Mouse (Mus musculus) kidney, embryonic 14.5 days (tissue): ENCODE measurements around the gene Pgap2. TPM values are rescaled to one million over a fixed set of nuclear protein-coding genes. Genes with fewer than 3 reads are reported as not detected.

ENCODE experiments used
- ATAC-seq: fragments of 200-750 bp; cut with Nextera tagmentation; 2 replicates; pipeline ENCODE4 v1.8.0; 2017; ENCODE audit warnings: moderate number of reproducible peaks, mild to moderate bottlenecking, moderate TSS enrichment, moderate library complexity; ENCODE audit not compliant: low FRiP score, low TSS enrichment
- H3K27ac ChIP-seq: fragments of 300-500 bp; sonication (generic); 2 replicates; pipeline ENCODE4 v1.5.1; 2014; ENCODE audit warnings: low read depth, mild to moderate bottlenecking, low read length, moderate library complexity, mixed read lengths
- H3K27me3 ChIP-seq: fragments of 300-500 bp; sonication (generic); 2 replicates; pipeline ENCODE4 v1.6.1; 2014; ENCODE audit warnings: mild to moderate bottlenecking, low read length; ENCODE audit not compliant: control insufficient read depth, insufficient read depth
- H3K36me3 ChIP-seq: fragments of 300-500 bp; sonication (generic); 2 replicates; pipeline ENCODE4 v1.6.1; 2014; ENCODE audit warnings: low read length, mixed read lengths; ENCODE audit not compliant: control insufficient read depth, insufficient read depth
- H3K4me1 ChIP-seq: fragments of 300-500 bp; sonication (generic); 2 replicates; pipeline ENCODE4 v1.6.1; 2014; ENCODE audit warnings: low read length, mixed read lengths; ENCODE audit not compliant: control insufficient read depth, insufficient read depth
- H3K4me2 ChIP-seq: fragments of 300-500 bp; sonication (generic); replicated peaks from 2 replicates; pipeline ENCODE4 v1.6.1; 2014; ENCODE audit warnings: low read depth, mild to moderate bottlenecking, low read length
- H3K4me3 ChIP-seq: fragments of 300-500 bp; sonication (generic); 2 replicates; pipeline ENCODE4 v1.5.1; 2014; ENCODE audit warnings: mild to moderate bottlenecking, low read length
- H3K9ac ChIP-seq: fragments of 300-500 bp; sonication (generic); 2 replicates; pipeline ENCODE4 v1.6.1; 2014; ENCODE audit warnings: low read depth, mild to moderate bottlenecking, low read length, moderate library complexity
- H3K9me3 ChIP-seq: fragments of 300-500 bp; sonication (generic); 2 replicates; pipeline ENCODE4 v1.6.1; 2016; ENCODE audit warnings: low read length; ENCODE audit not compliant: control insufficient read depth
- WGBS: fragments of 180-500 bp; shearing (Covaris S2); extraction: QIAGEN DNeasy Blood & Tissue Kit; methylation state at CpG from one replicate; pipeline ENCODE4 v1.1.7; 2014; 5-methylcytosine and 5-hydroxymethylcytosine counted together
- polyA plus RNA-seq: library from polyadenylated mRNA; unstranded; fragments of >200 nt; fragmentation: Nextera tagmentation; extraction: Ambion mirVana; gene quantifications from 2 replicates; pipeline ENCODE4 v1.2.1, GENCODE M21; 2014

The Pgap2 gene
- polyA plus RNA-seq, 1 experiment from 2014 or later: 85.3 TPM

- Histone ChIP-seq H3K9ac (0 out of 2 replicates have a peak overlapping the region, but pooled peaks have one; percentile 18), H3K4me3 (no peak overlapping the region), H3K4me2 (no peak overlapping the region), H3K27ac (no peak overlapping the region), H3K9me3 (no peaks in the 10 kb centered on the region), H3K4me1 (peaks cover 37% of the 10 kb centered on the region), H3K36me3 (peaks cover 6% of the 10 kb centered on the region; the same call in 1 of the 2 replicates), H3K27me3 (no peaks in the 10 kb centered on the region)
- ATAC-seq: no peak
- 64% methylated on average over 6 of the region's 6 CpGs for WGBS
Measured at GRCm38 (mm10) chr7:102246265-102246664, 36.3 kb downstream of the Pgap2 start.

- peaks cover 37% of the 10 kb centered on the region for H3K4me1 ChIP-seq
- peaks cover 5% of the 10 kb centered on the region; the same call in 1 of the 2 replicates for H3K36me3 ChIP-seq
- H3K4me3 ChIP-seq: peak overlapping the region; percentile 3; the same call in 1 of the 2 replicates
- ATAC-seq: no peak
- peak overlapping the region; percentile 85 for H3K4me2 ChIP-seq
- no peaks in the 10 kb centered on the region for H3K9me3 ChIP-seq
- 0 out of 2 replicates have a peak overlapping the region, but pooled peaks have one; percentile 88 for H3K9ac ChIP-seq
- 48% methylated on average over 12 of the region's 12 CpGs for WGBS
- no peaks in the 10 kb centered on the region for H3K27me3 ChIP-seq
- H3K27ac ChIP-seq: 0 out of 2 replicates have a peak overlapping the region, but pooled peaks have one; percentile 24
Measured at GRCm38 (mm10) chr7:102246956-102247797, 37.2 kb downstream of the Pgap2 start.

- H3K36me3 ChIP-seq: no peaks in the 10 kb centered on the region
- H3K4me1 ChIP-seq: peaks cover 37% of the 10 kb centered on the region
- 0 out of 2 replicates have a peak overlapping the region, but pooled peaks have one; percentile 5 for H3K27ac ChIP-seq
- no peak for ATAC-seq
- H3K4me2 ChIP-seq: peak overlapping the region; percentile 85
- peak overlapping the region; percentile 85 for H3K4me3 ChIP-seq
- peak overlapping the region; percentile 88 for H3K9ac ChIP-seq
- no peaks in the 10 kb centered on the region for H3K27me3 ChIP-seq
- H3K9me3 ChIP-seq: no peaks in the 10 kb centered on the region
- 16% methylated on average over 16 of the region's 16 CpGs for WGBS
Measured at GRCm38 (mm10) chr7:102248691-102249404, 38.8 kb downstream of the Pgap2 start.

GRCm38 (mm10) chr7:102249531-102249895 is 39.5 kb downstream of the Pgap2 start:
- Histone ChIP-seq H3K36me3 (no peaks in the 10 kb centered on the region), H3K4me1 (peaks cover 37% of the 10 kb centered on the region), H3K9me3 (no peaks in the 10 kb centered on the region), H3K27me3 (no peaks in the 10 kb centered on the region), H3K4me3 (peak overlapping the region; percentile 85), H3K9ac (peak overlapping the region; percentile 88), H3K27ac (peak overlapping the region; percentile 96), H3K4me2 (peak overlapping the region; percentile 85)
- under 1% methylated on average over 23 of the region's 23 CpGs for WGBS
- ATAC-seq: peak; percentile 52

- H3K27ac ChIP-seq: peak overlapping the region; percentile 96
- peaks cover 37% of the 10 kb centered on the region for H3K4me1 ChIP-seq
- H3K9ac ChIP-seq: peak overlapping the region; percentile 88
- under 1% methylated on average over 34 of the region's 49 CpGs for WGBS
- peak overlapping the region; percentile 85 for H3K4me2 ChIP-seq
- no peaks in the 10 kb centered on the region for H3K9me3 ChIP-seq
- peak; percentile 85 for ATAC-seq
- H3K27me3 ChIP-seq: no peaks in the 10 kb centered on the region
- no peaks in the 10 kb centered on the region for H3K36me3 ChIP-seq
- H3K4me3 ChIP-seq: peak overlapping the region; percentile 85
Measured at GRCm38 (mm10) chr7:102249896-102250630, 40.1 kb downstream of the Pgap2 start.

- ATAC-seq: peak; percentile 79
- Histone ChIP-seq H3K9ac (peak overlapping the region; percentile 88), H3K27me3 (no peaks in the 10 kb centered on the region), H3K9me3 (no peaks in the 10 kb centered on the region), H3K4me1 (peaks cover 34% of the 10 kb centered on the region), H3K36me3 (no peaks in the 10 kb centered on the region), H3K27ac (peak overlapping the region; percentile 96), H3K4me3 (peak overlapping the region; percentile 85), H3K4me2 (peak overlapping the region; percentile 85)
- WGBS: under 1% methylated on average over 29 of the region's 33 CpGs
Measured at GRCm38 (mm10) chr7:102250631-102251214, 40.7 kb downstream of the Pgap2 start.

GRCm38 (mm10) chr7:102253631-102254030 is 43.6 kb downstream of the Pgap2 start:
- Histone ChIP-seq H3K9me3 (no peaks in the 10 kb centered on the region), H3K36me3 (no peaks in the 10 kb centered on the region), H3K27me3 (no peaks in the 10 kb centered on the region), H3K4me2 (no peak overlapping the region), H3K9ac (no peak overlapping the region), H3K27ac (no peak overlapping the region), H3K4me1 (peaks cover 6% of the 10 kb centered on the region), H3K4me3 (no peak overlapping the region)
- no peak for ATAC-seq
- 91% methylated on average over 1 of the region's 1 CpGs for WGBS

- Histone ChIP-seq H3K36me3 (no peaks in the 10 kb centered on the region), H3K4me2 (no peak within 1 kb of the TSS), H3K9me3 (no peaks in the 10 kb centered on the region), H3K9ac (no peak within 1 kb of the TSS), H3K4me3 (no peak within 1 kb of the TSS), H3K4me1 (no peaks in the 10 kb centered on the region), H3K27me3 (no peaks in the 10 kb centered on the region), H3K27ac (no peak within 1 kb of the TSS)
- WGBS: 88% methylated on average over 3 of the region's 3 CpGs
- no peak for ATAC-seq
Measured at GRCm38 (mm10) chr7:102255954-102256353, 45.9 kb downstream of the Pgap2 start, which contains the start of gene Rhog. TSS of gene Rhog (minus strand) at chr7:102256054.
